Mouse (Mus musculus): ENCODE data around the gene Svs5.

Svs5 gene

DNA sequence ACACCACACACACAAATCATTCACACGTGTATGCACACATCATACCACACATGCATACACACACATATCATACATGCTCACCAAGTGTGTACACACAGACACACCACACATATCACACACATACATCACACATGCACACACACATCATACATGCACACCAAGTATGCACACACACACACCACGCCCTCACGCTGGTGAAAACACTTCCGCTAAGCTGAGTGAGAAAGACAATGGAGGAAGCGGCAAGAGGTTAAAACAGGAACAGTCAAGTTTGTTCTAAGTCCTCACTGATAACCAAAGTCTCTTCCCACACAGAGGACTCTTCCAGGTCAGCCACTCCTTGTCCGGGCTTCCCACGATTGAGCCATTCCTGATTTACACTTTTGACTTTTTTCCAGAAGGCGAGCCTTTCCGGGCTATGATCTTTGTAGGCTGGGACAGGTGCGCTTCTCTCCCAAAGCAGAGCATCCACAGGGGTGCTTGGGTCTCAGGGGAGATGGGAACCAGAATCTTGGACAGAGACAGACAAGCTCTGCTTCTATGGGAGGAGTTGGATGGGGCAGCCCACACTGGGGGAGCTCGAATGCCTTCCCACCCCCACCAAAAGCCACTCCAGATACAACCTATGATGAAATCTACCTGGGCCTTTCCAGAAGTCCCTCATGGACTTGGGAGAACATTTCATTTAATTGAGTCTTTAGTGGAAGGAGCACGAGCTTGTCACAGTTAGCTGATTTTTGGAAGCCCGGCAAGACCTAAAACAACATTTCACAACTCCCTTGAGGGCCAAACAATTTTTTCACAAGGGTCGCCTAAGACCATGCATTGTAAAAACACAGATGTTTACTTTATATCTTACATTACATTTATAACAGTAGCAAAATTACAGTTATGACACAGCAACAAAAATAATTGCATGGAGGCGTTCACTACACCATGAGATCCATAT lies 45.2 kb downstream of the Svs5 start:
- in situ Hi-C loops (cut with MboI, MseI) = no loop called here

DNA sequence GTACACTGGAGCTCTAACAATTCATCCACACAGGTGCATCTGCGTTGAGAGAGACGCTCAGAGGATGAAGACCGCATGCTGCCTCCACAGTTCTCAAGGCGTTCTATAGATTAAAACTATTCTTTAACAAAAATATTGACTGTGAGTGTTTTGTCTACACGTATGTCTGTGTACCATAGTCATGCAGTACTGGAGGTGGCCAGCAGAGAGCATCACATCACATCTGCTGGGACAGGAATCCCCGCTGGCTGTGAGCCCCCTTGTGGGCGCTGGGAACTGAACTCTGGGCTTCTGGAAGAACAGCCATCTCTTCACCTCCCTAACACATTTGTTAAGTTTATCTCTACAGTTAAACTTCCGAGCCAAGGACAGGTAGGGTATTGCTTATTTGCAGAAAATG lies 49.2 kb downstream of the Svs5 start:
- in situ Hi-C loops (cut with MboI, MseI) = no loop called here

- in situ Hi-C loops (cut with MboI, MseI) = no loop called here
Observed at GRCm38 (mm10) chr2:164382971-164383370, 50.4 kb downstream of the Svs5 start.

Data from regulatory T cell (primary cell).